Mouse (Mus musculus) liver, embryonic 16.5 days (tissue): Measurements from ENCODE around the gene Fam19a1. TPM values are rescaled to one million over a fixed set of nuclear protein-coding genes. Genes with fewer than 3 reads are reported as not detected.

Experiments
- ATAC-seq: fragments of 200-750 bp; cut with Nextera tagmentation; 2 replicates; pipeline ENCODE4 v1.8.0; 2017; ENCODE audit warnings: low read depth, mild to moderate bottlenecking, moderate number of reproducible peaks, moderate library complexity
- H3K27ac ChIP-seq: fragments of 300-500 bp; sonication (generic); 2 replicates; pipeline ENCODE4 v1.5.1; 2014; ENCODE audit warnings: mild to moderate bottlenecking, low read length
- H3K27me3 ChIP-seq: fragments of 300-500 bp; sonication (generic); 2 replicates; pipeline ENCODE4 v1.6.1; 2014; ENCODE audit warnings: low read depth, low read length, mixed read lengths; ENCODE audit not compliant: control insufficient read depth, insufficient read depth
- H3K36me3 ChIP-seq: fragments of 300-500 bp; sonication (generic); 2 replicates; pipeline ENCODE4 v1.6.1; 2014; ENCODE audit warnings: mild to moderate bottlenecking; ENCODE audit not compliant: control insufficient read depth, insufficient read depth
- H3K4me1 ChIP-seq: fragments of 300-500 bp; sonication (generic); 2 replicates; pipeline ENCODE4 v1.6.1; 2014; ENCODE audit warnings: low read depth, low read length, mixed read lengths; ENCODE audit not compliant: control insufficient read depth
- H3K4me2 ChIP-seq: fragments of 300-500 bp; sonication (generic); 2 replicates; pipeline ENCODE4 v1.6.1; 2014; ENCODE audit warnings: low read depth, low read length, mixed read lengths
- H3K4me3 ChIP-seq: fragments of 300-500 bp; sonication (generic); 2 replicates; pipeline ENCODE4 v1.5.1; 2014; ENCODE audit warnings: low read depth, mild to moderate bottlenecking, low read length
- H3K9ac ChIP-seq: fragments of 300-500 bp; sonication (generic); 2 replicates; pipeline ENCODE4 v1.6.1; 2014; ENCODE audit warnings: low read depth, low read length
- H3K9me3 ChIP-seq: fragments of 300-500 bp; sonication (generic); replicated peaks from 2 replicates; pipeline ENCODE4 v1.6.1; 2016; ENCODE audit warnings: low read length; ENCODE audit not compliant: control insufficient read depth
- WGBS: fragments of 180-500 bp; shearing (Covaris S2); extraction: QIAGEN DNeasy Blood & Tissue Kit; methylation state at CpG from one replicate; pipeline ENCODE4 v1.1.7; 2014; ENCODE audit not compliant: insufficient replicate concordance; 5-methylcytosine and 5-hydroxymethylcytosine counted together
- polyA plus RNA-seq: library from polyadenylated mRNA; unstranded; fragments of >200 nt; fragmentation: Nextera tagmentation; extraction: Ambion mirVana; gene quantifications from 2 replicates; pipeline ENCODE4 v1.2.1, GENCODE M21; 2015

Gene Fam19a1
- polyA plus RNA-seq, 1 experiment from 2014 or later, result 0.20 TPM

GRCm38 (mm10) chr6:96283731-96284130, 170.8 kb downstream of the Fam19a1 start:
- H3K9ac ChIP-seq, result no peak overlapping the region

GRCm38 (mm10) chr6:96284590-96284989, 171.6 kb downstream of the Fam19a1 start:
- Histone ChIP-seq H3K4me1 (no peaks in the 10 kb centered on the region), H3K4me3 (no peak overlapping the region), H3K27me3 (no peaks in the 10 kb centered on the region), H3K4me2 (no peak overlapping the region), H3K9ac (no peak overlapping the region), H3K36me3 (no peaks in the 10 kb centered on the region), H3K27ac (no peak overlapping the region), H3K9me3 (no peaks in the 10 kb centered on the region)
- ATAC-seq, result no peak
- 67% methylated on average over 4 of the region's 4 CpGs for WGBS

More at GRCm38 (mm10) chr6:96283731-96284130, 170.8 kb downstream of the Fam19a1 start:
- Histone ChIP-seq H3K4me3 (no peak overlapping the region), H3K27ac (no peak overlapping the region), H3K4me2 (no peak overlapping the region), H3K36me3 (no peaks in the 10 kb centered on the region), H3K9me3 (no peaks in the 10 kb centered on the region), H3K4me1 (no peaks in the 10 kb centered on the region), H3K27me3 (no peaks in the 10 kb centered on the region)
- no peak for ATAC-seq
- 51% methylated on average over 4 of the region's 4 CpGs for WGBS

GRCm38 (mm10) chr6:96286276-96286675, 173.3 kb downstream of the Fam19a1 start:
- no peaks in the 10 kb centered on the region for H3K36me3 ChIP-seq
- no peak overlapping the region for H3K4me3 ChIP-seq
- no peak overlapping the region for H3K9ac ChIP-seq
- no peak overlapping the region for H3K27ac ChIP-seq
- H3K27me3 ChIP-seq, result no peaks in the 10 kb centered on the region
- no peak for ATAC-seq
- no peak overlapping the region for H3K4me2 ChIP-seq
- H3K4me1 ChIP-seq, result no peaks in the 10 kb centered on the region
- H3K9me3 ChIP-seq, result no peaks in the 10 kb centered on the region
- WGBS, result 55% methylated on average over 4 of the region's 4 CpGs

- ATAC-seq, result no peak
- H3K9me3 ChIP-seq, result no peaks in the 10 kb centered on the region
These were observed 174.4 kb downstream of the Fam19a1 start for GRCm38 (mm10) chr6:96287377-96287776.

GRCm38 (mm10) chr6:96289672-96290071, 176.7 kb downstream of the Fam19a1 start:
- WGBS, result 28% methylated on average over 4 of the region's 4 CpGs
- Histone ChIP-seq H3K9me3 (no peaks in the 10 kb centered on the region), H3K4me2 (no peak overlapping the region), H3K27me3 (no peaks in the 10 kb centered on the region), H3K4me3 (no peak overlapping the region), H3K9ac (no peak overlapping the region), H3K4me1 (no peaks in the 10 kb centered on the region), H3K36me3 (no peaks in the 10 kb centered on the region), H3K27ac (no peak overlapping the region)
- no peak for ATAC-seq

More at GRCm38 (mm10) chr6:96287377-96287776, 174.4 kb downstream of the Fam19a1 start:
- Histone ChIP-seq H3K9ac (no peak overlapping the region), H3K4me3 (no peak overlapping the region), H3K27me3 (no peaks in the 10 kb centered on the region), H3K4me1 (no peaks in the 10 kb centered on the region), H3K4me2 (no peak overlapping the region), H3K27ac (no peak overlapping the region), H3K36me3 (no peaks in the 10 kb centered on the region)
- 47% methylated on average over 2 of the region's 2 CpGs for WGBS

GRCm38 (mm10) chr6:96347491-96347890, 234.5 kb downstream of the Fam19a1 start:
- 53% methylated on average over 2 of the region's 2 CpGs for WGBS
- H3K36me3 ChIP-seq, result no peaks in the 10 kb centered on the region
- H3K27me3 ChIP-seq, result no peaks in the 10 kb centered on the region
- ATAC-seq, result no peak
- no peak overlapping the region for H3K4me2 ChIP-seq
- no peaks in the 10 kb centered on the region for H3K4me1 ChIP-seq
- H3K27ac ChIP-seq, result no peak overlapping the region
- H3K9ac ChIP-seq, result no peak overlapping the region
- H3K9me3 ChIP-seq, result no peaks in the 10 kb centered on the region
- no peak overlapping the region for H3K4me3 ChIP-seq

- WGBS, result 66% methylated on average over 7 of the region's 7 CpGs
These were observed 236.6 kb downstream of the Fam19a1 start for GRCm38 (mm10) chr6:96349446-96350025.

GRCm38 (mm10) chr6:96369544-96369943, 256.6 kb downstream of the Fam19a1 start:
- 66% methylated on average over 3 of the region's 3 CpGs for WGBS
- Histone ChIP-seq H3K9me3 (no peaks in the 10 kb centered on the region), H3K27me3 (no peaks in the 10 kb centered on the region), H3K4me3 (no peak overlapping the region), H3K9ac (no peak overlapping the region), H3K36me3 (no peaks in the 10 kb centered on the region), H3K4me2 (no peak overlapping the region), H3K4me1 (no peaks in the 10 kb centered on the region), H3K27ac (no peak overlapping the region)
- no peak for ATAC-seq

More at GRCm38 (mm10) chr6:96349446-96350025, 236.6 kb downstream of the Fam19a1 start:
- H3K27ac ChIP-seq, result no peak overlapping the region
- H3K36me3 ChIP-seq, result no peaks in the 10 kb centered on the region
- no peaks in the 10 kb centered on the region for H3K4me1 ChIP-seq
- H3K9me3 ChIP-seq, result no peaks in the 10 kb centered on the region
- no peak for ATAC-seq
- H3K4me3 ChIP-seq, result no peak overlapping the region
- no peak overlapping the region for H3K4me2 ChIP-seq
- H3K9ac ChIP-seq, result no peak overlapping the region
- no peaks in the 10 kb centered on the region for H3K27me3 ChIP-seq

- no peak overlapping the region for H3K27ac ChIP-seq
- no peak for ATAC-seq
- no peaks in the 10 kb centered on the region for H3K36me3 ChIP-seq
- H3K4me3 ChIP-seq, result no peak overlapping the region
- no peaks in the 10 kb centered on the region for H3K9me3 ChIP-seq
- no peak overlapping the region for H3K9ac ChIP-seq
- H3K27me3 ChIP-seq, result no peaks in the 10 kb centered on the region
- no peaks in the 10 kb centered on the region for H3K4me1 ChIP-seq
- H3K4me2 ChIP-seq, result no peak overlapping the region
- WGBS, result 64% methylated on average over 6 of the region's 6 CpGs
These were observed 259.9 kb downstream of the Fam19a1 start for GRCm38 (mm10) chr6:96372848-96373247.
